In genomic region chr3:115962028-115962415, GRCm38 (mm10) we compare ENCODE assay signal across 17 mouse cellular contexts. TPM values are rescaled to one million over a fixed set of nuclear protein-coding genes. Genes with fewer than 3 reads are reported as not detected.
DNase-seq lines count a peak whose midpoint lies in the region; ATAC-seq lines count a peak whose summit lies in the region.
"Had no signal": no experiment of that assay in that cellular context is flagged by ENCODE, and none has a peak within 500 bp of the region (broad histone marks: within the 10 kb centered on the region; RNA-seq: fewer than 3 reads in every experiment).

No protein-coding gene starts in this region.

- peak; percentile 84; the same call in 1 of the 2 replicates for ATAC-seq in embryonic facial prominence, embryonic 13.5 days (ENCODE audit: insufficient number of reproducible peaks, insufficient read depth, low FRiP score, low TSS enrichment, low read depth)
- ATAC-seq in limb, embryonic 13.5 days (ENCODE audit: low FRiP score, low read depth): peak; percentile 86
- ATAC-seq in activated CD4-positive, CD25-positive, alpha-beta regulatory T cell, adult 4 months: no peak
- ATAC-seq: forebrain, embryonic 13.5 days; liver, embryonic 12.5 days; midbrain, embryonic 15.5 days had no signal

- no peaks in the 10 kb centered on the region for H3K9me3 ChIP-seq in embryonic facial prominence, embryonic 13.5 days
- H3K9me3 ChIP-seq in limb, embryonic 13.5 days: no peaks in the 10 kb centered on the region
- H3K9me3 ChIP-seq: forebrain, embryonic 13.5 days; liver, embryonic 12.5 days; lung, embryonic 15.5 days; midbrain, embryonic 15.5 days; stomach, embryonic 15.5 days had no signal

- no peak overlapping the region for H3K4me3 ChIP-seq in embryonic facial prominence, embryonic 13.5 days
- H3K4me3 ChIP-seq in limb, embryonic 13.5 days: no peak overlapping the region
- H3K4me3 ChIP-seq: forebrain, embryonic 13.5 days; liver, embryonic 12.5 days; lung, embryonic 15.5 days; midbrain, embryonic 15.5 days; stomach, embryonic 15.5 days had no signal

- H3K9ac ChIP-seq in embryonic facial prominence, embryonic 13.5 days: no peak overlapping the region
- no peak overlapping the region for H3K9ac ChIP-seq in limb, embryonic 13.5 days
- H3K9ac ChIP-seq: forebrain, embryonic 13.5 days; liver, embryonic 12.5 days; lung, embryonic 15.5 days; midbrain, embryonic 15.5 days; stomach, embryonic 15.5 days had no signal

- peaks cover 14% of the 10 kb centered on the region for H3K4me1 ChIP-seq in embryonic facial prominence, embryonic 13.5 days
- peaks cover 7% of the 10 kb centered on the region; the same call in 1 of the 2 replicates for H3K4me1 ChIP-seq in limb, embryonic 13.5 days
- H3K4me1 ChIP-seq: liver, embryonic 12.5 days; lung, embryonic 15.5 days; midbrain, embryonic 15.5 days; stomach, embryonic 15.5 days had no signal

- H3K27ac ChIP-seq in embryonic facial prominence, embryonic 13.5 days: peak overlapping the region; percentile 44; the same call in 1 of the 2 replicates
- 0 out of 2 replicates have a peak overlapping the region, but pooled peaks have one; percentile 39 for H3K27ac ChIP-seq in limb, embryonic 13.5 days
- H3K27ac ChIP-seq: forebrain, embryonic 13.5 days; liver, embryonic 12.5 days; lung, embryonic 15.5 days; midbrain, embryonic 15.5 days; stomach, embryonic 15.5 days had no signal

- WGBS in embryonic facial prominence, embryonic 13.5 days: 15% methylated on average over 4 of the region's 4 CpGs
- WGBS in limb, embryonic 13.5 days: 36% methylated on average over 4 of the region's 4 CpGs

- no peak overlapping the region for H3K4me2 ChIP-seq in embryonic facial prominence, embryonic 13.5 days
- H3K4me2 ChIP-seq in limb, embryonic 13.5 days (replicated peaks): no peak overlapping the region
- H3K4me2 ChIP-seq: forebrain, embryonic 13.5 days; liver, embryonic 12.5 days; lung, embryonic 15.5 days; midbrain, embryonic 15.5 days; stomach, embryonic 15.5 days had no signal

- H3K27me3 ChIP-seq in embryonic facial prominence, embryonic 13.5 days: no peaks in the 10 kb centered on the region
- H3K27me3 ChIP-seq in limb, embryonic 13.5 days: no peaks in the 10 kb centered on the region
- H3K27me3 ChIP-seq: forebrain, embryonic 13.5 days; liver, embryonic 12.5 days; lung, embryonic 15.5 days; midbrain, embryonic 15.5 days; stomach, embryonic 15.5 days had no signal

- DNase-seq in 3134 (ENCODE audit: extremely low read depth, insufficient read length, low spot score) (peak; percentile 53), 3T3-L1 (ENCODE audit: low read depth, low spot score) (peak; percentile 98)
- DNase-seq in heart, postnatal 10 days: no peak
- no peak for DNase-seq in urinary bladder, postnatal 10 days (ENCODE audit: low spot score)
- DNase-seq: cerebellum, adult 9-11 months; heart, adult 11 months; kidney, adult 9 months; kidney, postnatal 4 days; spleen, adult 18-20 months had no signal

- peaks cover 19% of the 10 kb centered on the region for H3K36me3 ChIP-seq in embryonic facial prominence, embryonic 13.5 days
- H3K36me3 ChIP-seq in limb, embryonic 13.5 days: peaks cover 29% of the 10 kb centered on the region
- H3K36me3 ChIP-seq: midbrain, embryonic 15.5 days had no signal

- intact Hi-C loops in heart, postnatal 10 days (cut with DNase I): no loop called here

RNA-seq across cellular contexts. Expression of gene Slc30a7, which starts 45.2 kb away (rescaled TPM):
- 29.0 and 35.8 TPM in 2 replicates for polyA plus RNA-seq in embryonic facial prominence, embryonic 13.5 days (2015; fragmentation: Nextera tagmentation; extraction: Ambion mirVana)
- polyA plus RNA-seq in limb, embryonic 13.5 days (2015; fragmentation: Nextera tagmentation; extraction: Ambion mirVana): 32.1 and 32.9 TPM in 2 replicates
- 10 to 100 TPM; 47.7 to 50.2 TPM for polyA plus RNA-seq in activated CD4-positive, CD25-positive, alpha-beta regulatory T cell, adult 4 months (2017; shearing (Covaris generic))
- total RNA-seq in heart, postnatal 10 days (2021): 10 to 100 TPM; 24.4 to 29.6 TPM

RNA-seq across cellular contexts. Expression of gene Extl2, which starts 45.2 kb away (rescaled TPM):
- polyA plus RNA-seq in embryonic facial prominence, embryonic 13.5 days (2015; fragmentation: Nextera tagmentation; extraction: Ambion mirVana): 18.0 and 20.7 TPM in 2 replicates
- 20.1 and 21.1 TPM in 2 replicates for polyA plus RNA-seq in limb, embryonic 13.5 days (2015; fragmentation: Nextera tagmentation; extraction: Ambion mirVana)
- polyA plus RNA-seq in activated CD4-positive, CD25-positive, alpha-beta regulatory T cell, adult 4 months (2017; shearing (Covaris generic)): 10 to 100 TPM in 1 of 2 experiments, 1 to 10 TPM in 1; 6.9 to 11.1 TPM
- 10 to 100 TPM; 16.7 to 18.1 TPM for total RNA-seq in heart, postnatal 10 days (2021)

Comparison
In these comparisons a context has a peak if more than half of its experiments do, and no peak if none do; other contexts are left out.
1. DNase-seq: peak in 3134 (single experiment) and 3T3-L1 (single experiment); none in heart, postnatal 10 days (0 of 2) and urinary bladder, postnatal 10 days (single experiment).